Mouse (Mus musculus) skeletal muscle tissue, postnatal 0 days (tissue): ENCODE data around the gene Taar7e. TPM values are rescaled to one million over a fixed set of nuclear protein-coding genes. Genes with fewer than 3 reads are reported as not detected.

Experiments used
- polyA plus RNA-seq: library from polyadenylated mRNA; unstranded; fragments of >200 nt; fragmentation: Nextera tagmentation; extraction: Ambion mirVana; gene quantifications from 2 replicates; pipeline ENCODE4 v1.2.1, GENCODE M21; 2015

Taar7e gene
- not detected in 2 replicates for polyA plus RNA-seq

DNA sequence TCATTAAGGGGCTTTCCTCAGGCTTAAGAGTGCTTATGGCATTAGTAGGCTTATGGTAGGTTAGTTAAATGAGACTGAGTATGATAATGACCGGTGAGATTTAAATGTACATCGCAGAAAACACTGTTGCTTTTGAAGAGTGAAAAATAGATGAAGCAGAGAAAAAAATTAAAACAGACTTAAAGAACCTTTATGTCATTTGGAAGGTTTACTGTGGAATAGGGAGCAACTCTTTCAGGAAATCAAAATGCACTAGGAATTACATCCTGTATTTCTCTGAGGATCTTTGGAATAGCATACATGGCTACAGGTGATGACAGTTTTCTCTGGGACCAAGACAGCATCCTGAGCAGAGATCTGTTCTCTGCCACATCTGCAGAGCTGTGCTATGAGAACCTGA lies at the start of gene Taar7e:
TSS of gene Taar7e (plus strand) at position 301 of the 400 bp plus-strand sequence.

DNA sequence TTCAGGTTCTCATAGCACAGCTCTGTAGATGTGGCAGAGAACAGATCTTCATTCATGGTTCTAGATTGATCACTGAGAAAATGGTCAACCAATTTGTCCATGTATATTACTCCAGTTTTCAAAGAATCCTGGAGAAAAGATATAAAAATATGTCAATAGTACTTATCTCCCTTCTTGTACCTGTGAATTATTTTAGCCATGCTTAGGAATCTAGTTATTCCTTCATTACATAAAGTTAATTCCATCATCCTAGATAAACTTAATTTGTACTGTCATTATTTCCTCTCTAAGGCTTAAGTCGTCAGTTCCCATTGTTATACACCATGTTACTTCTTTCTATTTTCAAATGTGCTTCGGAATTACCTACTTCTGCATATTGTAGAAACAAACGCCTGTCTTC lies 44.0 kb upstream of the Taar7e start, which contains the start of gene Taar7a:
TSS of gene Taar7a (minus strand) at position 101 of the 400 bp plus-strand sequence.

DNA sequence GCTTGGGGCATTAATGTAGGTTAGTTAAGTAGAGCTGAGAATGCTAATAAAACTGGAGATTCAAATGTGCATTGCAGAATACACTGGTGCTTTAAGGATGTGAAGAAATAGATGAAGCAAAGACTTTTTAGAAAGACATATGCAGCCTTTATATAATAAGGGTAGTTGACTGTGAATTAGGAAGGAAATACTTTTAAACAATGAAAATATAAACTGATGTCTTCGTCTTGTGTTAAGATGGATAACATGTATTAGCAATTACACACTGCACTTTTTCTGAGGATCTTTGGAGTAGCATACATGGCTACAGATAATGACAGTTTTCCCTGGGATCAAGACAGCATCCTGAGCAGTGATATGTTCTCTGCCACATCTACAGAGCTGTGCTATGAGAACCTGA lies 37.8 kb upstream of the Taar7e start, which contains the start of gene Taar7b:
TSS of gene Taar7b (plus strand) at position 301 of the 400 bp plus-strand sequence.

DNA sequence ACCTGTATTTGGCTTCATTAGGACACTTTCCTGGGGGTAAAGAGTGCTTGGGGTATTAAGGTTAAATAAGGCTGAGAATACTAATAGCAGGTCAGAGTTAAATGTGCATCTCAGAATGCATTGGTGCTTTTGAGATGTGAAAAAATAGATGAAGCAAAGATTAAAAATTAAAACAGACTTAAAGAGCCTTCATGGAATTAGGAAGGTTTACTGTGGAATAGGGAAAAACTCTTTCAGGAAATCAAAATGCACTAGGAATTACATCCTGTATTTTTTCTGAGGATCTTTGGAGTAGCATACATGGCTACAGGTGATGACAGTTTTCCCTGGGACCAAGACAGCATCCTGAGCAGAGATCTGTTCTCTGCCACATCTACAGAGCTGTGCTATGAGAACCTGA lies 10.5 kb upstream of the Taar7e start, which contains the start of gene Taar7d:
TSS of gene Taar7d (plus strand) at position 301 of the 400 bp plus-strand sequence.

DNA sequence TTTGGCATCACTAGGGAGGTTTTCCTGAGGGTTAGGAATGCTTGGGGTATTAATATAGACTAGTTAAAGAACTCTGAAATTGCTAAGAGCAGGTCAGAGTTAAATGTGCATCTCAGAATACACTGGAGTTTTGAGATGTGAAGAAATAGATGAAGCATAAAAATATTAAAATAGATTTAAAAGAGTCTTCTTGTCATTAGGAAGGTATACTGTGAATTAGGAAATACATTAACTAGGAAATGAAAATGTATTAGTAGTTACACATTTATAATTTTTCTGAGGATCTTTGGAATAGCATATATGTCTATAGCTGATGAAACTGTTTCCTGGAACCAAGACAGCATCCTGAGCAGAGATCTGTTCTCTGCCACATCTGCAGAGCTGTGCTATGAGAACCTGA lies 11.8 kb downstream of the Taar7e start, which contains the start of gene Taar7f:
TSS of gene Taar7f (plus strand) at position 301 of the 400 bp plus-strand sequence.

DNA sequence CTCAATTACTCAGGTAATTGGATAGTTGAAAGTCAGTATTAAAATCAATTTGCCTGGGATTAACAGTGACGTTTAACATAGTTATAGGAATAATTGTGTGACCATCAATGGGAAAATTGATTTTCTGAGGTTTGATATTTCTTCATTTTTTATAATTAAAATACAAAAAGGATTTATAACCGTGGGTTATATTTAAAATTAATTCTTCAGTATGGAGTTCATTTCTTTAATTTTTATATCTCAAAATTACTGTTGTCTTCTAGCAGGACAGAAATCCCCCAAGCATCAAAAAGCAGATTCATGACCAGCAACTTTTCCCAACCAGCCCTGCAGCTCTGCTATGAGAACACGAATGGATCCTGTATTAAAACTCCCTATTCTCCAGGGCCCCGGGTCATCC lies 38.8 kb downstream of the Taar7e start, which contains the start of gene Taar8a:
TSS of gene Taar8a (plus strand) at position 301 of the 400 bp plus-strand sequence.

Other genes starting within 250 kb of the Taar7e start
- 4.4 and 6.4 TPM in 2 replicates for gene Slc18b1, start 240.6 kb upstream of the Taar7e start, polyA plus RNA-seq
- gene Vnn3, start 186.2 kb upstream of the Taar7e start, polyA plus RNA-seq = 1.4 TPM in 1 of 2 replicates, not detected in the other
- 0.19 and 0.44 TPM in 2 replicates for gene Vnn1, start 142.9 kb upstream of the Taar7e start, polyA plus RNA-seq
- gene Taar1, start 117.3 kb upstream of the Taar7e start, polyA plus RNA-seq = not detected in 2 replicates
- not detected in 2 replicates for gene Taar2, start 99.0 kb upstream of the Taar7e start, polyA plus RNA-seq
- gene Taar3, start 88.1 kb upstream of the Taar7e start, polyA plus RNA-seq = not detected in 2 replicates
- gene Taar4, start 77.1 kb upstream of the Taar7e start, polyA plus RNA-seq = not detected in 2 replicates
- gene Taar5, start 66.9 kb upstream of the Taar7e start, polyA plus RNA-seq = not detected in 2 replicates
- gene Taar6, start 52.0 kb upstream of the Taar7e start, polyA plus RNA-seq = not detected in 2 replicates
- gene Taar7a, start 44.1 kb upstream of the Taar7e start, polyA plus RNA-seq = not detected in 2 replicates
- gene Taar7b, start 37.7 kb upstream of the Taar7e start, polyA plus RNA-seq = not detected in 2 replicates
- not detected in 2 replicates for gene Taar7d, start 10.4 kb upstream of the Taar7e start, polyA plus RNA-seq
- gene Taar7f, start 11.9 kb downstream of the Taar7e start, polyA plus RNA-seq = not detected in 2 replicates
- gene Taar8a, start 38.9 kb downstream of the Taar7e start, polyA plus RNA-seq = not detected in 2 replicates
- not detected in 2 replicates for gene Taar8b, start 54.7 kb downstream of the Taar7e start, polyA plus RNA-seq
- not detected in 2 replicates for gene Taar8c, start 64.3 kb downstream of the Taar7e start, polyA plus RNA-seq
- not detected in 2 replicates for gene Taar9, start 71.9 kb downstream of the Taar7e start, polyA plus RNA-seq
- 39.1 and 50.0 TPM in 2 replicates for gene Stx7, start 111.7 kb downstream of the Taar7e start, polyA plus RNA-seq
- 3.9 and 4.3 TPM in 2 replicates for gene Moxd1, start 185.9 kb downstream of the Taar7e start, polyA plus RNA-seq